Mouse (Mus musculus) left cerebral cortex, adult 8-10 months (tissue): Measurements from ENCODE around the gene Casc4. TPM values are rescaled to one million over a fixed set of nuclear protein-coding genes. Genes with fewer than 3 reads are reported as not detected.

Experiments used
- DNase-seq, 2 experiments: peaks; one replicate each; pipeline ENCODE4 v3.0.0; 2022; ENCODE audit warnings: low spot score in 2 of 2
- total RNA-seq, 4 experiments: library from RNA; stranded (reverse); gene quantifications; 2 replicates each; pipeline ENCODE4 v1.2.4; 2022

The Casc4 gene
- total RNA-seq, result 10 to 100 TPM; 92.6 to 96.8 (median 94.1) TPM

GRCm38 (mm10) chr2:121866632-121867050 is at the start of gene Casc4:
Casc4 (plus strand) TSS chr2:121866970.
- peak in 1 of 2 experiments; percentile 91 for DNase-seq

- DNase-seq, result no peak
Measured at GRCm38 (mm10) chr2:121821787-121822186, 45.0 kb upstream of the Casc4 start.

- no peak for DNase-seq
Measured at GRCm38 (mm10) chr2:121824653-121825052, 42.1 kb upstream of the Casc4 start.

- DNase-seq, result no peak
Measured at GRCm38 (mm10) chr2:121826189-121826588, 40.6 kb upstream of the Casc4 start.

- no peak for DNase-seq
Measured at GRCm38 (mm10) chr2:121828411-121828810, 38.4 kb upstream of the Casc4 start.

- peak in 1 of 2 experiments; percentile 28 for DNase-seq
Measured at GRCm38 (mm10) chr2:121832484-121832894, 34.3 kb upstream of the Casc4 start.

- no peak for DNase-seq
Measured at GRCm38 (mm10) chr2:121834926-121835325, 31.8 kb upstream of the Casc4 start.

GRCm38 (mm10) chr2:121841453-121841852 is 25.3 kb upstream of the Casc4 start:
- DNase-seq, result no peak

- DNase-seq, result no peak
Measured at GRCm38 (mm10) chr2:121842249-121842648, 24.5 kb upstream of the Casc4 start.

- no peak for DNase-seq
Measured at GRCm38 (mm10) chr2:121846050-121846449, 20.7 kb upstream of the Casc4 start.

GRCm38 (mm10) chr2:121852045-121852444 is 14.7 kb upstream of the Casc4 start:
- DNase-seq, result no peak

GRCm38 (mm10) chr2:121853974-121854373 is 12.8 kb upstream of the Casc4 start:
- no peak for DNase-seq

GRCm38 (mm10) chr2:121859380-121859980 is 7.3 kb upstream of the Casc4 start:
- DNase-seq, result no peak

GRCm38 (mm10) chr2:121866071-121866601 is 634 bp upstream of the Casc4 start:
- peak; percentile 27 to 57 for DNase-seq

GRCm38 (mm10) chr2:121867051-121867928 is 520 bp downstream of the Casc4 start:
- peak; percentile 25 to 45 for DNase-seq

- DNase-seq, result no peak
Measured at GRCm38 (mm10) chr2:121879506-121879905, 12.7 kb downstream of the Casc4 start.

- no peak for DNase-seq
Measured at GRCm38 (mm10) chr2:121885509-121886106, 18.8 kb downstream of the Casc4 start.

GRCm38 (mm10) chr2:121886406-121886805 is 19.6 kb downstream of the Casc4 start:
- DNase-seq, result no peak

GRCm38 (mm10) chr2:121888720-121889497 is 22.1 kb downstream of the Casc4 start:
- DNase-seq, result no peak

- no peak for DNase-seq
Measured at GRCm38 (mm10) chr2:121895261-121895660, 28.5 kb downstream of the Casc4 start.

GRCm38 (mm10) chr2:121896825-121897224 is 30.1 kb downstream of the Casc4 start:
- DNase-seq, result no peak
